Mouse (Mus musculus) intestine, postnatal 0 days (tissue): ENCODE measurements around the gene Pum1. TPM values are rescaled to one million over a fixed set of nuclear protein-coding genes. Genes with fewer than 3 reads are reported as not detected.
A peak's percentile ranks its signal among the peaks of the same experiment; 100 is the strongest.
"Not testable (repeated sequence)": the region's sequence is repeated elsewhere in the genome, so short reads cannot be mapped to it uniquely, and the experiment has no call there.

ENCODE experiments used
- ATAC-seq: fragments of 200-750 bp; cut with Nextera tagmentation; 2 replicates; pipeline ENCODE4 v1.8.0; 2017; ENCODE audit warnings: mild to moderate bottlenecking, moderate TSS enrichment, moderate library complexity
- H3K27ac ChIP-seq: fragments of 300-500 bp; sonication (generic); 2 replicates; pipeline ENCODE4 v1.5.1; 2014; ENCODE audit warnings: mild to moderate bottlenecking, low read depth, low read length, moderate library complexity
- H3K27me3 ChIP-seq: fragments of 300-500 bp; sonication (generic); replicated peaks from 2 replicates; pipeline ENCODE4 v1.6.1; 2014; ENCODE audit warnings: low read length, mixed read lengths; ENCODE audit not compliant: control insufficient read depth, insufficient read depth
- H3K36me3 ChIP-seq: fragments of 300-500 bp; sonication (generic); 2 replicates; pipeline ENCODE4 v1.6.1; 2014; ENCODE audit warnings: mild to moderate bottlenecking, moderate library complexity; ENCODE audit not compliant: control insufficient read depth, insufficient read depth
- H3K4me1 ChIP-seq: fragments of 300-500 bp; sonication (generic); replicated peaks from 2 replicates; pipeline ENCODE4 v1.6.1; 2014; ENCODE audit warnings: antibody characterized with exemption, low read length, mixed read lengths; ENCODE audit not compliant: control insufficient read depth, insufficient read depth
- H3K4me2 ChIP-seq: fragments of 300-500 bp; sonication (generic); replicated peaks from 2 replicates; pipeline ENCODE4 v1.6.1; 2014; ENCODE audit warnings: low read depth, mild to moderate bottlenecking, moderate library complexity
- H3K4me3 ChIP-seq: fragments of 300-500 bp; sonication (generic); 2 replicates; pipeline ENCODE4 v1.5.1; 2014; ENCODE audit warnings: low read depth, low read length
- H3K9ac ChIP-seq: fragments of 300-500 bp; sonication (generic); 2 replicates; pipeline ENCODE4 v1.6.1; 2014; ENCODE audit warnings: mild to moderate bottlenecking, low read depth, low read length
- H3K9me3 ChIP-seq: fragments of 300-500 bp; sonication (generic); 2 replicates; pipeline ENCODE4 v1.6.1; 2016; ENCODE audit warnings: mixed run types; ENCODE audit not compliant: control insufficient read depth
- CTCF ChIP-seq: sonication (generic); IDR thresholded peaks from 2 replicates; pipeline ENCODE4 v1.5.1; 2016; ENCODE audit warnings: low read depth, mild to moderate bottlenecking, control low read depth, antibody characterized with exemption, moderate library complexity
- WGBS: fragments of 180-500 bp; shearing (Covaris S2); extraction: QIAGEN DNeasy Blood & Tissue Kit; methylation state at CpG from one replicate; pipeline ENCODE4 v1.1.7; 2014; 5-methylcytosine and 5-hydroxymethylcytosine counted together
- polyA plus RNA-seq: library from polyadenylated mRNA; unstranded; fragments of >200 nt; fragmentation: Nextera tagmentation; extraction: Ambion mirVana; gene quantifications from 2 replicates; pipeline ENCODE4 v1.2.1, GENCODE M21; 2015

The Pum1 gene
- polyA plus RNA-seq, 1 experiment from 2014 or later, result 23.9 TPM

DNA sequence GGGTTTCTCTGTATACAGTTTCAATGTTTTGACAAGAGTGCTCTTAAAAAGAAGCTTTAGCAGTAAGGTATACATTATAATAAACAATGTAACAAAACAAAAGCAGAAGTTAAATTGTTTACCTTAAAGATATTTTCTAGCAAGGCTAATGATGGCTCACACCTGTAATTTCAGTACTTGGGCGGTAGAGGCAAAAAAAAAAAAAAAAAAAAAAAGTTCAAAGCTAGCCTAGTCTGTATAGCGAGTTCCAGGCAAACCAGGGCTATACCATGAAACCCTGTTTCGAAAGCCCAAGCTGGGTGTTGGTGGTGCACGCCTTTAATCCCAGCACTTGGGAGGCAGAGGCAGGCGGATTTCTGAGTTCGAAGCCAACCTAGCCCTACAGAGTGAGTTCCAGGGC, 3.7 kb upstream of the Pum1 start:
- Histone ChIP-seq H3K27ac (no peak overlapping the region), H3K9me3 (no peaks in the 10 kb centered on the region), H3K36me3 (no peaks in the 10 kb centered on the region), H3K27me3 (no peaks in the 10 kb centered on the region), H3K4me2 (no peak overlapping the region), H3K4me1 (no peaks in the 10 kb centered on the region), H3K4me3 (no peak overlapping the region), H3K9ac (no peak overlapping the region)
- ATAC-seq, result no peak
- WGBS, result 89% methylated on average over 6 of the region's 6 CpGs
- no peak for TF ChIP-seq CTCF

DNA sequence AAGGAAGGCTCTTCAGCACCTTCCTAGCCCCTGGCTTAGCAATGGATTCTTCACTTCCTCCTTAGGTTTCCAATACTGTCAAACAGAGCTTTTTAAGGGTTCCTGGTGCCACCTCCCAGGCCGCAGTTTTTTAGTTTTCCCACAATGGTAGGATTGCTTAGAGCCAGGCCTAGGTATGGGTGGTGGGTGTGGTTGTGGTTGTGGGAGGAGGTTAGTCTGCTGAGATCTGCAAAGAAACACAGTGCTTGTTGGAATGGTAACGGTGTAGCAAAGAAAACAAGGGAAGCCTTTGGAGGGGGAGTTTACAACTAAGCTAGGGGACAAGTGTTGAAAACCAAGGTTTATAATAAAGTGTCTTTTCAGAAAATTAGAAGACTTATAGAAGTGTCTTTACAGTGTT, 3.0 kb upstream of the Pum1 start:
- Histone ChIP-seq H3K36me3 (no peaks in the 10 kb centered on the region), H3K9me3 (no peaks in the 10 kb centered on the region), H3K27ac (no peak overlapping the region), H3K9ac (no peak overlapping the region), H3K4me2 (no peak overlapping the region), H3K27me3 (no peaks in the 10 kb centered on the region), H3K4me1 (no peaks in the 10 kb centered on the region), H3K4me3 (no peak overlapping the region)
- no peak for ATAC-seq
- 94% methylated on average over 2 of the region's 2 CpGs for whole genome bisulfite sequencing
- TF ChIP-seq CTCF, result no peak

- H3K27ac ChIP-seq, result no peak overlapping the region
- WGBS, result 88% methylated on average over 3 of the region's 3 CpGs
- no peaks in the 10 kb centered on the region for H3K27me3 ChIP-seq
- no peaks in the 10 kb centered on the region for H3K4me1 ChIP-seq
- no peaks in the 10 kb centered on the region for H3K9me3 ChIP-seq
- no peak for TF ChIP-seq CTCF
- H3K9ac ChIP-seq, result no peak overlapping the region
- H3K4me3 ChIP-seq, result no peak overlapping the region
- H3K36me3 ChIP-seq, result no peaks in the 10 kb centered on the region
- H3K4me2 ChIP-seq, result no peak overlapping the region
- no peak for ATAC-seq
Observed at GRCm38 (mm10) chr4:130661151-130661550, 2.0 kb upstream of the Pum1 start.

DNA sequence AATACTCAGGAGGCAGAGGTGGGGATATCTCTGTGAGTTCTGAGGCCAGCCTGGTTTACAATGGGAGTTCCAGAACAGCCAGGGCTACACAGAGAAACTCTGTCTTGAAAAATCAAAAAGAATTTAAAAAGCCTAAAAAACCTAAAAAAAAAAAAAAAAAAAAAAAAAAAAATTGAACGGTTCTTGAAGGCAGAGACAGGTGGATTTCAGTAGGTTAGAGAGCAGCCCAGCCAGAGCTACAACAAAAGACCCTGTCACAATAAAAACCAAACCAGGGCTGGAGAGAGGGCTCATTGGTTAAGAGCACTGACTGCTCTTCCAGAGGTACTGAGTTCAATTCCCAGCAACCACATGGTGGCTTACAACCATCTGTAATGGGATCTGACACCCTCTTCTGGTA, 816 bp upstream of the Pum1 start:
- H3K4me2 ChIP-seq, H3K9me3 ChIP-seq, H3K36me3 ChIP-seq, H3K27me3 ChIP-seq, H3K4me1 ChIP-seq, H3K4me3 ChIP-seq, H3K9ac ChIP-seq, ATAC-seq, H3K27ac ChIP-seq: not testable (repeated sequence)
- TF ChIP-seq CTCF, result 0 out of 2 replicates have a peak, but pooled peaks have one; percentile 6
- 90% methylated on average over 1 of the region's 1 CpGs for WGBS

DNA sequence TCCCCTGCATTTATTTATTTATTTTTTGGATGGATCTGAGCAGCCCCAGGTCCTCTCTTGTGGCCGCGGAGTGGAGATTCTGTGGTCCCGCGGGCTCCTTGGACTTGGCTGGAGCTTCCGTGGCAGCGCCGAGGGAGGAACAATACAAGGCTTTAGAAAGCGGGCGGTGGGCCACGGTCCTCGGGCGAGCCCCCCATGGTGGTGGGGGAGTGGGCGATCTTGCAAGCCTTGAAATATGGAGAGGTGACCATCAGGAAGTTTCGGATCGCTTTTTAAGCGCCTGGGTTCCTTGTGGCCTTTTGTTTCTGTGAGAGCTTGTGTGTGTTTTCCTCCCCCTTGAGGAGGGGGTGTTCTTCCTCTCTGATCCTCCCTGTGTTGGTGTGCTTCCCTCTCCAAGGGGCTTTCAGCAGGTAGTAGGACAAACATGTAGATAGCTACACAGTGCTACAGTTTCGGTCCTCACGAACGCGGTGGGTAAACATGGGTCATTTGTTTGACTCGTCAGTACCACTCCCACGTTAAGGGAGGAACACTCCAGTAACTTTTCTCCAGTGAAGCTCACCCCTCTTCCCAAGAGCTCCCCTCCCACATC, 785 bp downstream of the Pum1 start:
- H3K9me3 ChIP-seq, result no peaks in the 10 kb centered on the region
- peak overlapping the region; percentile 89 for H3K4me3 ChIP-seq
- peak overlapping the region; percentile 94 for H3K27ac ChIP-seq
- no peaks in the 10 kb centered on the region for H3K27me3 ChIP-seq
- H3K4me1 ChIP-seq, result peaks cover 3% of the 10 kb centered on the region; the same call in 1 of the 2 replicates
- no peaks in the 10 kb centered on the region for H3K36me3 ChIP-seq
- 0% methylated on average over 22 of the region's 22 CpGs for WGBS
- peak overlapping the region; percentile 93 for H3K9ac ChIP-seq
- ATAC-seq, result no peak; the same call in 1 of the 2 replicates
- peak overlapping the region; percentile 65 for H3K4me2 ChIP-seq
- TF ChIP-seq CTCF, result 0 out of 2 replicates have a peak, but pooled peaks have one; percentile 11

DNA sequence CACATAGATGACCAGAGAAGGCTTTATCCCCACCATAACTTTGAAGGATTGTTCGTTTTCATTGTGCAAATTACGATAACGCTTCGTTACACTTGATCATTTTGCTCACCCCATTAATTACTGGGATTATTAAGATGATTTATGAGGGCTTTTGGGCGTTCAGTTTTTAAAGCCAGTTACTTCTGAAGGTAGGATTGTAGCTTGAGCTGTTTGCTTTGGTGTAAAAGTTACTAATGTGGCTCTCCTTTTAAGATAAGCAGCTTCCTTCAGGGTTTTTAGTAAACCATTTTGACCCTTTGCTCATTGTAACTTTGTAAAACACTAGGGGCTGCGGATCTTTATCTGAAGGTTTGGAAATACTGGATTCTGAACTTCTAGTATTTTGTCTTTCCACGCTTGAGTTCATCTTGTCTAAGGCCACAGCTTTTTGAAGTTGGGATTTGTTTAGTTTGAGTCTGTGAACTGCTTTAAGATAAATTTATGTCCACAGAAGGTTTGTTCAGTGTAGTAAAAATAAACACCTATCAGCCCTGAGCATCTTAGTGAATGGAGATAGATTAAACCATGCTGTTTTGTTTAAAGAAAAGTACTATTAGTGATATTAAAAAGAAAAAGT, 1.4 kb downstream of the Pum1 start:
- Histone ChIP-seq H3K9ac (peak overlapping the region; percentile 93), H3K27me3 (no peaks in the 10 kb centered on the region), H3K9me3 (no peaks in the 10 kb centered on the region), H3K4me3 (peak overlapping the region; percentile 89), H3K4me2 (peak overlapping the region; percentile 65), H3K27ac (peak overlapping the region; percentile 94), H3K36me3 (no peaks in the 10 kb centered on the region), H3K4me1 (peaks cover 3% of the 10 kb centered on the region; the same call in 1 of the 2 replicates)
- 1% methylated on average over 7 of the region's 7 CpGs for WGBS
- no peak for ATAC-seq
- no peak for TF ChIP-seq CTCF
